Comparison of ENCODE assay signal across 21 mouse cellular contexts in genomic region chr2:6945638-6946415, GRCm38 (mm10).
DNase-seq lines count a peak whose midpoint lies in the region; ATAC-seq and TF ChIP-seq lines count a peak whose summit lies in the region.
"Had no signal": no experiment of that assay in that cellular context is flagged by ENCODE, and none has a peak within 500 bp of the region (broad histone marks: within the 10 kb centered on the region; RNA-seq: fewer than 3 reads in every experiment).

No protein-coding gene starts in this region.

- H3K4me2 ChIP-seq in forebrain, postnatal 0 days (ENCODE audit: low read depth), result no peak overlapping the region
- H3K4me2 ChIP-seq in forebrain, embryonic 13.5 days, result no peak overlapping the region
- H3K4me2 ChIP-seq: heart, embryonic 15.5 days; hindbrain, embryonic 15.5 days; limb, embryonic 12.5 days; liver, embryonic 13.5 days; midbrain, embryonic 13.5 days had no signal

- no peaks in the 10 kb centered on the region for H3K9me3 ChIP-seq in forebrain, postnatal 0 days (ENCODE audit: low read length)
- no peaks in the 10 kb centered on the region for H3K9me3 ChIP-seq in forebrain, embryonic 13.5 days (replicated peaks)
- H3K9me3 ChIP-seq: heart, embryonic 15.5 days; hindbrain, embryonic 15.5 days; limb, embryonic 12.5 days; liver, embryonic 13.5 days; midbrain, embryonic 13.5 days had no signal

- no peak overlapping the region for H3K4me3 ChIP-seq in forebrain, postnatal 0 days (ENCODE audit: low read depth, low read length)
- no peak overlapping the region for H3K4me3 ChIP-seq in forebrain, embryonic 13.5 days
- no peak overlapping the region for H3K4me3 ChIP-seq in kidney, adult 2 months (ENCODE audit: insufficient read depth, low read depth, low read length)
- H3K4me3 ChIP-seq: heart, adult 2 months; heart, embryonic 15.5 days; hindbrain, embryonic 15.5 days; limb, embryonic 12.5 days; liver, embryonic 13.5 days; megakaryocyte, embryonic 14.5 days; midbrain, embryonic 13.5 days had no signal

- TF ChIP-seq CTCF in forebrain, postnatal 0 days (IDR thresholded peaks at IDR 0.05; ENCODE audit: low read depth), result no peak
- TF ChIP-seq CTCF in kidney, adult 2 months (conservative IDR thresholded peaks at IDR 0.05; ENCODE audit: insufficient read depth, insufficient read length, low read depth, low read length), result no peak

- H3K27me3 ChIP-seq in forebrain, postnatal 0 days (ENCODE audit: insufficient read depth, low read length), result no peaks in the 10 kb centered on the region
- H3K27me3 ChIP-seq in forebrain, embryonic 13.5 days, result no peaks in the 10 kb centered on the region
- H3K27me3 ChIP-seq in kidney, adult 2 months (replicated peaks; ENCODE audit: control insufficient read depth, insufficient read depth, low read length), result no peaks in the 10 kb centered on the region
- H3K27me3 ChIP-seq: heart, embryonic 15.5 days; hindbrain, embryonic 15.5 days; limb, embryonic 12.5 days; liver, embryonic 13.5 days; megakaryocyte, embryonic 14.5 days; midbrain, embryonic 13.5 days had no signal

- peak; percentile 31 for DNase-seq in forebrain, postnatal 0 days
- peak; percentile 17 for DNase-seq in kidney, adult 2 months
- no peak for DNase-seq in kidney, postnatal 4 days
- DNase-seq in lung, postnatal 10 days, result peak; percentile 18
- DNase-seq in lung, postnatal 4 days, result no peak
- DNase-seq in urinary bladder, postnatal 14 days (ENCODE audit: low spot score), result no peak
- DNase-seq: adrenal gland, postnatal 25 days; cerebellum, adult 11-12 months; cerebellum, postnatal 10 days; heart, adult 2 months; kidney, postnatal 25 days; liver, embryonic 13.5 days; lung, adult 2 months; thymus, adult 18-20 months; thymus, postnatal 36 days had no signal

- no peak; the same call in 1 of the 2 replicates for ATAC-seq in forebrain, postnatal 0 days
- no peak for ATAC-seq in forebrain, embryonic 13.5 days
- ATAC-seq: midbrain, embryonic 13.5 days had no signal

- H3K4me1 ChIP-seq in forebrain, postnatal 0 days (ENCODE audit: insufficient read depth), result peaks cover 9% of the 10 kb centered on the region
- peaks cover 17% of the 10 kb centered on the region for H3K4me1 ChIP-seq in forebrain, embryonic 13.5 days
- H3K4me1 ChIP-seq in kidney, adult 2 months (ENCODE audit: control insufficient read depth, insufficient read depth, low read length), result no peaks in the 10 kb centered on the region
- H3K4me1 ChIP-seq: hindbrain, embryonic 15.5 days; liver, embryonic 13.5 days; megakaryocyte, embryonic 14.5 days had no signal

- H3K36me3 ChIP-seq in forebrain, postnatal 0 days (ENCODE audit: insufficient read depth), result no peaks in the 10 kb centered on the region
- no peaks in the 10 kb centered on the region for H3K36me3 ChIP-seq in forebrain, embryonic 13.5 days (ENCODE audit: poor library complexity, severe bottlenecking)
- H3K36me3 ChIP-seq in kidney, adult 2 months (ENCODE audit: control insufficient read depth, insufficient read depth, low read length), result no peaks in the 10 kb centered on the region
- H3K36me3 ChIP-seq: heart, embryonic 15.5 days; hindbrain, embryonic 15.5 days; limb, embryonic 12.5 days; liver, embryonic 13.5 days; midbrain, embryonic 13.5 days had no signal

- H3K9ac ChIP-seq in forebrain, postnatal 0 days, result no peak overlapping the region
- no peak overlapping the region for H3K9ac ChIP-seq in forebrain, embryonic 13.5 days
- H3K9ac ChIP-seq: heart, embryonic 15.5 days; hindbrain, embryonic 15.5 days; limb, embryonic 12.5 days; liver, embryonic 13.5 days; midbrain, embryonic 13.5 days had no signal

- no peak for TF ChIP-seq POLR2A in kidney, adult 2 months (IDR thresholded peaks at IDR 0.05; ENCODE audit: low read depth, low read length)

- 57% methylated on average over 9 of the region's 9 CpGs for WGBS in forebrain, postnatal 0 days
- WGBS in forebrain, embryonic 13.5 days, result 77% methylated on average over 9 of the region's 9 CpGs
- WGBS in kidney, adult 2 months, result 68% methylated on average over 9 of the region's 9 CpGs

- no peak overlapping the region for H3K27ac ChIP-seq in forebrain, postnatal 0 days (ENCODE audit: low read depth, low read length)
- no peak overlapping the region for H3K27ac ChIP-seq in forebrain, embryonic 13.5 days
- no peak overlapping the region for H3K27ac ChIP-seq in kidney, adult 2 months (ENCODE audit: insufficient read depth, low read depth, low read length)
- H3K27ac ChIP-seq: heart, adult 2 months; heart, embryonic 15.5 days; hindbrain, embryonic 15.5 days; limb, embryonic 12.5 days; liver, embryonic 13.5 days; midbrain, embryonic 13.5 days had no signal

Comparison
In these comparisons a context has a peak if more than half of its experiments do, and no peak if none do; other contexts are left out.
1. DNase-seq: peak in forebrain, postnatal 0 days (single experiment), kidney, adult 2 months (single experiment) and lung, postnatal 10 days (single experiment); none in kidney, postnatal 4 days (0 of 2), lung, postnatal 4 days (0 of 2) and urinary bladder, postnatal 14 days (single experiment).